Mouse (Mus musculus): Measurements from ENCODE around the gene Uaca.

Gene Uaca

DNA sequence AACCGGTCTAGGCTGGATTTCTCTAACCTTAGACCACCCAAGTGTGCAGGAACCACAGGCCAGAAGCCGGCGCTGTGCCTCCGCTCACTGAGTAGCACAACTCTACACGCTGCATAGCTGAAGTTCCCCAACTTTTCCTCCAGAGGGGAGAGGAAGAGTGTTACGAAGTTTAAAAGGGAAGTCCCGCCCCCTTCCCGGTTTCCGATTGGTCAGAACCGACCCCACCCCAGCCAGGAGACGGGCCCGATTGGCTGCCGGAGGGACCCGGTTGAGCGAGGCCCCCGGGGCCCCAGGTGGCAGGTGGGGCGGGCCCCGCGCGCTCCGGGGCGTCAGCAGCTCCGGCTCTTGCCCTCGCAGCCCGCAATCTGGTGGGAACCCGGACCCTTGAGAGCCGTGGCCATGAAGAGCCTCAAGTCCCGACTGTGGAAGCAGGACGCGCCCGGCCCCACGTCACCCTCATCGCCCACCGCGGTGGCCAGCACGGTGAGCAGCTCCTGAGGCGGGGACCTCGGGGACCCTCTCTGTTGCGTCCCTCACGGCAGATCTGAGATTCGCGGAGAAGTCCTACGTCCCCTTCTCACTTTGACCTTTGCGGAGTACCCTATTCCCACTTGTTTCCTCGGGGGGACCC is at the start of gene Uaca:
Uaca (plus strand) TSS at position 333 of the 631 bp plus-strand sequence.
- peak; percentile 94 to 97 for DNase-seq

GRCm38 (mm10) chr9:60744971-60745370 is 49.4 kb upstream of the Uaca start:
- DNase-seq = no peak

DNA sequence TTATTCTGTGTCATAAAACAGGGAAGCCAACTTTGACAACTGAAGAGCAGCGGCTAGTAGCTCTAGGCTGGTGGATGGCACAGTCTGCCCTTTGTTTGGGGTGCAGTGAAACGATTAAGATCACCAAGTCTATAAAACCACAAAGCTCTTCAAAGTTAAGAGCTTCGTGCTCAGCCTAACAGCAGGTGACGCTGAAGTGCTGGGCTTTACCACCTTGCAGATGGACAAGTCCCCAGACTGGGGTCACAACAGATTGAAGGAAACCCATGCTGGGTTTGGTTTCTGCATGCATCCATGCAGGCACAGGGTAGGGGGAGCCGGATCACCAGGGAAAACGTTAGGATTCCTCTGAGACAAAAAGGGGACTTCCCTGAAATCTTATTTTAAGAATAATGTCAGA is 47.8 kb upstream of the Uaca start:
- no peak for DNase-seq

DNA sequence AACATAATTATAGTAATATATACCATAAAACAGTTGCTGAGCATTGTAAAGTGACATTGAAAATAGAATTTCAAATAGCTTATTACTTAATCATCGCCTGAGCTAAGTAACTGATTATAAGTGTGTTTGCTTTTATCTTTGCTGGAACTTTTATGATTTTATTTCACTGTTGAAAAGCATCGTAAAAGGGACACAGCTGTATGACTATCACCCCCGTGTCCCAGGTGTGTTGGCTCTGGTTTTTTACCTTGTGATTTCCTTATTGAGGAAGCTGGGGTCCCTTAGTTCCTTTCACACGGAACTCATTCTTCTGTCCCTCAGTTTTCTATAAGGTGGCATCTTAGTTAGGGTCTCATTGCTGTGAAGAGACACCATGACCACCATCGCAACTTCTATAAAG is 46.7 kb upstream of the Uaca start:
- DNase-seq = no peak

GRCm38 (mm10) chr9:60748191-60748590 is 46.2 kb upstream of the Uaca start:
- DNase-seq = no peak

- no peak for DNase-seq
These were observed 45.2 kb upstream of the Uaca start for GRCm38 (mm10) chr9:60749105-60749504.

GRCm38 (mm10) chr9:60751098-60751497 is 43.2 kb upstream of the Uaca start:
- no peak for DNase-seq

- DNase-seq = no peak
These were observed 42.4 kb upstream of the Uaca start for GRCm38 (mm10) chr9:60751971-60752370.

DNA sequence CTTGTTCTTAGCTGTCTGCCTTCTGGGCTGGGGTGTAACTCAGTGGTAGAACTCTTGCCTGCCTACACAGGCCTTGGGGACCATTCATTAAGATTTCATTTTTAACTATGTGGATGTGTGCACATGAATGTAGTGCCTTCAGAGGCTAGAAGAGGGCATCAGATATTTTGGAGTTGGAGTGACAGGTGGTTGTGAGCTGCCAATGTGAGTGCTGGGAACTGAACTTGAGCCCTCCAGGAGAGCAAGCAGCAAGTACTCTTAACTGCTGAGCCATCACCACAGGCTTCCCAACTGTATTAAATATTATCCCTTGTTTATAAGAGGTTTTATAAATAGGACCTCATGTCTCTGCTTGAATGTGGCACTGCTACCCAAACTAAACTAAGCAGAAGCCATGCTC is 41.7 kb upstream of the Uaca start:
- DNase-seq = no peak

GRCm38 (mm10) chr9:60756258-60756657 is 38.1 kb upstream of the Uaca start:
- DNase-seq = peak; percentile 56 to 72

GRCm38 (mm10) chr9:60756866-60757740 is 37.2 kb upstream of the Uaca start:
- DNase-seq = peak; percentile 16 to 18

- DNase-seq = no peak
These were observed 36.5 kb upstream of the Uaca start for GRCm38 (mm10) chr9:60757817-60758216.

DNA sequence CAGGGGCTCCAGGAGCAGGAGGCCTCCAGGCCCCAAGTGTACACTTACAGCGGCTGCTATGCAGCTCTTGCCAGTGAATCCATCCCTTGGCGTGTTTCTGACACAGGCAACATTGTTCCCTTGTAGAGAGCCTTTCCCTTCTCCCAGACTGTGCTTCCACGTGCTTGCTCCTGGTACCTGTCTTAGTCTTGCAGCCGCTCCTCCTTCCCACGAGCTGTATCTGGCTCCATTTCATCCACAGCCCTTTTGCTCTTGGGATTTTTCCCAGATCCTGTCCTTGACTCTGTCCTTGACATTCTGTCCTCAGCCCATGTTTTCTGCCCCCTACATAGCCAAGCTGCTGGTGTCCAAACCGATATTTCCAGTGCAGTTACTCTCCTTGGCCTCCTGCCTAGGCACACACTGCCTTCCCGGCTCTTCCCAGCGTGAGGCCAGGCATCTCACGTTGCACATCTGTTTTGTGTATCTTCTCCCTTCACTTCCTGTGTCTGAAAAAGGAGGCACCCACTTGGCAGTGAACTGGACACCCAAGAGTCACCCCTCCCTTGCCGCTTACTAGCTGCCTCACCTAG is 34.8 kb upstream of the Uaca start:
- no peak for DNase-seq

DNA sequence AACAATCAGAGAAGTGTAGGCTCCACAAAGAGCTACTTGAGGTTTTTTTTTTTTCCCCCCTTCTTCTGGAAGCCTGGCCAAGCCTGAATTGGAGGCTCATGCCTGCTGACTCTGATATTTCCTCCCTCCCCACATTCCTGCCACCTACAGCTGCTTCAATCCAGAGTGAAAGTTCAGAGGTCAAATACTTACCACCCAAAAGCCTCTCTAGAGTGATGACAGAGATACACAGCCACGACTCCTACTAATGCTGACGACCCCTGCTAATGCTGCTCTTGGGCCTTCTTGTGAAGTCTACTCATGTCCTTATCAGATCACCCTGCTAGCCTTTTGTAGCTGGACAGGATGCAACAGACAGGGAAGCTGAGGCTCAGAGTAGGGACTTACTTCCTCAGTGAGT is 29.2 kb upstream of the Uaca start:
- no peak for DNase-seq

DNA sequence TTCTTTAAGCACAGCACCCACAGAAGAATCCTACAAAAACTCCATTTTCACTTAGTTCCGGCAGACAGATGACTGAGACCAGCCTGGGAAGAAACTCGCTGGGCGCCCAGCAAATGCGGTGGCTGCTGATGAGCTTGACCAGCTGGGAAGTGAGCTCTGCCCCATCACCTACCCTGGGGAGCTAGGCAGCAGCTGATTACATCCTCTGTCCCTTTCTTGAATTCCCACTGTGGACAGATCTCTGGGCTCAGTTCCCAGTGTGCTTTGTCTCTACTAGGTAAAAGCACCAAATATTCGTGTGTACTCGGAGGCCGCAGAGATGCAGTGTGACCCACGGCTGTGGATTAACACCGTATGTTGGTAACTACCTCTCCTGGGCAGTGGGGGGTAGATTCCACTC is 25.9 kb upstream of the Uaca start:
- DNase-seq = no peak

DNA sequence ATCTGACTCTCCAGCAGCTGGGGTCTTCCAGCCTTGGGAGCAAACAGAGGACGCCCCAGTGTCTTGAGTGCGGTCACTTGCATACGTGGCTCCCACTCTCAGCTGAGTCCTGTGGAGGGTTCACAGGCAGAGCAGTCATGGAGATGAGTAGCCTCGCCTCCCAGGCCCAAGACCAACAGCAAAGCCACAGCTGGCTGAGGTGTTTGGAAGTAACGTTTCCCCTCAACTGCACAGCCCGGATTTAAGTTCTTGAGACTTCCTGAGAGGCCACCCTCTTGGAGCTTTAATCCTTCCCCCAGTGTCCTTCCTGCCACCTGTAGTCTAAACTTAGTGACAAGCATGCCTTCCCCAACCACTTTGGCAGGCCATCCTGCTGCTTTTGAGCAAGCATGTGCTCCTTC is 24.6 kb upstream of the Uaca start:
- no peak for DNase-seq

DNA sequence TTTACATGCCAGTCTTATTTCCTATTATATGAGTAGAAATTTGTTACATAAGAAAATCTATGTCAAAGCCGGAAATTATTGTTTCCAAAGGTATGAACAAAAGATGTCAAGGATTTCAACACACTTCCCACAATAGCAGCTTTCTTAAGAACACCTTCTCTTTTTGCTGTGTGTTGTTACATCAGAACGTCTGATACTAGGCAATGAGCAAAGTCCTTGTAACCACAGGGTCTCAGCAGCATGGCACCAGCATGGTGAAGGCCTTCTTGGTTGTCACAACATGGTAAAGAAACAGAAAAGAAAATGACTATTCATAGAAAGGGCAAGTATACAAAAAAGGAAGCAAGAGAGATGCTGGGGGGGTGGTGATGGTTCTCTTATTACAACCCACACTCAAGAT is 20.6 kb upstream of the Uaca start:
- DNase-seq = no peak

DNA sequence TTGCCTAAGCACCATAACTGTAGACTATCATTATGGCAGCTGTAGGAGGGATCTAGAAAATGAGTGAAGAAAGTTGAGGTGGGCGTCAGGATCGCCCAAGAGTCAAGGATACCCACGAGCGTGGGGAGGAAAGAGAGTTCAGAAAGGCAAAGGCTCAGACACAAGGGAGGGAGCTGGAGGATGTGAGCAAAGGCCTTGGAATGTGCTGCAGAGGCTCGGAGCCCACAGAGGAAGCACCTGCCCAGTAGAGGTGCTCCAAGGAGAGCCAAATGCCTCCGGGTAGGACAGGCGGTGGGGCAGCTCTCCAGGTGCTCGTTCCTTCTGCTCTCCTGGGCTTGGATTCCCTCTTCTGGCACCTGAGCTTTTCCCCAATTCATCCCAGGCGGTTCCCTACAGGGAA is 17.4 kb upstream of the Uaca start:
- DNase-seq = no peak

- no peak for DNase-seq
These were observed 12.1 kb upstream of the Uaca start for GRCm38 (mm10) chr9:60782057-60782789.

GRCm38 (mm10) chr9:60785069-60785468 is 9.3 kb upstream of the Uaca start:
- no peak for DNase-seq

DNA sequence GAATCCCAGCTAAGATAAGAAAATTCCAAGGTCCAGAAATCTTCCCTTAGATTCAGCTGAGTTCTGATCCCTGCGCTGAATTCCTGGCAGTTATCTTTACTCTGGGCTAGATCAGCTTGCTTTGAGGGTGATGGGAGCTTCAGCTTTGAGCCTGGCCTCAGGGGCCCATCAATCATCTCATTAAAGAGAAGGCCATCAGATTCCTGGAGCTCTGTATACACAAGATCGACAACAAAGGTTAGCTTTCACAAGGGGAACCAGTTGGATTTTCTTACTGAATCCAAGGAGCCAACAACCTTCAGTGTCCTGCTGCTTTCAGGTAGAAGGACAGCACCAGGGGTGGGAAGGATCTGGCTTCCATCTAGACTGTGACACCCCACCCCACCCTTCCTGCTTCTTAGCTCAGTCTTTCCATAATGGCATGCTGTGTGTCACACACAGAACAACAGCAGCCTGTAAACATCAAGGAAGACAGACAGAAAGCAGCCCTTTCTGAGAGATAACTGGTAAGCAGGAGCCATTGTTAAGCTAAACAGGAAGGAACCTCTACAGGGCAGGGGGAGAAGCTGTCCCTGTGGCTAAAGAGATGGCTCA is 6.7 kb upstream of the Uaca start:
- no peak for DNase-seq

DNA sequence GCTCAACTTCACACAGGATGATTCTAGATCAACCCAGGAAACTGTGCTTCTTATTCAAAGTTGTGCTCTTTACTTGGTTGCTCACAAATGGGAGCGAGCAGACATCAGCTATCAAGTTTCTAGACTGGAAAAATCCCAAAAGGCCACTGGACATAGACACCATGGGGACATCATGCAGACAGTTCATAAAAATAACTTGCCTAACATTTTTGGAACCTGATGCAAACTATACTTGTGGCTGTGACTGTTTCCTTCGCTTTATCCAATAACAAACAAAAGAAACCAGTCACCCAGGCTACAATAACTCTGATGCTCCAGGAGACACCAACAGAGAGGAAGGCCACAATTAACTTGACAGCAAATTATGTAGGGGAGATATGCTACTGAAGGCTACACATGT is 4.1 kb upstream of the Uaca start:
- no peak for DNase-seq

- peak; percentile 23 to 35 for DNase-seq
These were observed 554 bp downstream of the Uaca start for GRCm38 (mm10) chr9:60794841-60795351.

Data from lung, adult 18-20 months (tissue).